Mouse (Mus musculus): ENCODE results near the gene Ppp2r2d. TPM values are rescaled to one million over a fixed set of nuclear protein-coding genes. Genes with fewer than 3 reads are reported as not detected.

Ppp2r2d gene
- total and polyA plus RNA-seq, 2 experiments from 2014 or later = 70.8 to 99.5 TPM

- no peak overlapping the region for H3K4me2 ChIP-seq (ENCODE audit: low read depth, low read length)
- no peak for ATAC-seq
- no peak for DNase-seq (ENCODE audit: low spot score)
- no peaks in the 10 kb centered on the region for H3K27me3 ChIP-seq (ENCODE audit: insufficient read depth, low read length)
- H3K9me3 ChIP-seq (ENCODE audit: low read length) = no peaks in the 10 kb centered on the region
- H3K9ac ChIP-seq (replicated peaks; ENCODE audit: low read length) = no peak overlapping the region
- H3K36me3 ChIP-seq (ENCODE audit: insufficient read depth, low read length) = no peaks in the 10 kb centered on the region
- H3K27ac ChIP-seq = no peak overlapping the region
- H3K4me1 ChIP-seq (ENCODE audit: insufficient read depth, low read length) = peaks cover 6% of the 10 kb centered on the region; the same call in 1 of the 2 replicates
- no peak for TF ChIP-seq CTCF (IDR thresholded peaks at IDR 0.05; ENCODE audit: low read depth)
- no peak overlapping the region for H3K4me3 ChIP-seq (ENCODE audit: low read length)
- 81% methylated on average over 3 of the region's 3 CpGs for WGBS
Observed at GRCm38 (mm10) chr7:138913616-138914015, 67.7 kb downstream of the Ppp2r2d start.

GRCm38 (mm10) chr7:138919156-138919944, 73.5 kb downstream of the Ppp2r2d start:
- WGBS = 5% methylated on average over 26 of the region's 26 CpGs
- peak; percentile 47 for TF ChIP-seq CTCF (IDR thresholded peaks at IDR 0.05; ENCODE audit: low read depth)
- Histone ChIP-seq H3K4me3 (ENCODE audit: low read length) (peak overlapping the region; percentile 28), H3K27ac (peak overlapping the region; percentile 49; the same call in 1 of the 2 replicates), H3K27me3 (ENCODE audit: insufficient read depth, low read length) (no peaks in the 10 kb centered on the region), H3K9me3 (ENCODE audit: low read length) (no peaks in the 10 kb centered on the region), H3K36me3 (ENCODE audit: insufficient read depth, low read length) (no peaks in the 10 kb centered on the region), H3K9ac (replicated peaks; ENCODE audit: low read length) (0 out of 2 replicates have a peak overlapping the region, but pooled peaks have one; percentile 25), H3K4me2 (ENCODE audit: low read depth, low read length) (peak overlapping the region; percentile 66), H3K4me1 (ENCODE audit: insufficient read depth, low read length) (no peaks in the 10 kb centered on the region; the same call in 1 of the 2 replicates)
- peak; percentile 58 for ATAC-seq
- peak; percentile 48 for DNase-seq (ENCODE audit: low spot score)

- WGBS = 93% methylated on average over 8 of the region's 8 CpGs
- Histone ChIP-seq H3K4me3 (ENCODE audit: low read length) (no peak overlapping the region), H3K27me3 (ENCODE audit: insufficient read depth, low read length) (no peaks in the 10 kb centered on the region), H3K9me3 (ENCODE audit: low read length) (no peaks in the 10 kb centered on the region), H3K27ac (no peak overlapping the region), H3K4me2 (ENCODE audit: low read depth, low read length) (no peak overlapping the region), H3K4me1 (ENCODE audit: insufficient read depth, low read length) (no peaks in the 10 kb centered on the region; the same call in 1 of the 2 replicates), H3K9ac (replicated peaks; ENCODE audit: low read length) (no peak overlapping the region), H3K36me3 (ENCODE audit: insufficient read depth, low read length) (no peaks in the 10 kb centered on the region)
- ATAC-seq (no peak), DNase-seq (ENCODE audit: low spot score) (no peak)
- no peak for TF ChIP-seq CTCF (IDR thresholded peaks at IDR 0.05; ENCODE audit: low read depth)
Observed at GRCm38 (mm10) chr7:138921611-138922010, 75.7 kb downstream of the Ppp2r2d start.

DNA sequence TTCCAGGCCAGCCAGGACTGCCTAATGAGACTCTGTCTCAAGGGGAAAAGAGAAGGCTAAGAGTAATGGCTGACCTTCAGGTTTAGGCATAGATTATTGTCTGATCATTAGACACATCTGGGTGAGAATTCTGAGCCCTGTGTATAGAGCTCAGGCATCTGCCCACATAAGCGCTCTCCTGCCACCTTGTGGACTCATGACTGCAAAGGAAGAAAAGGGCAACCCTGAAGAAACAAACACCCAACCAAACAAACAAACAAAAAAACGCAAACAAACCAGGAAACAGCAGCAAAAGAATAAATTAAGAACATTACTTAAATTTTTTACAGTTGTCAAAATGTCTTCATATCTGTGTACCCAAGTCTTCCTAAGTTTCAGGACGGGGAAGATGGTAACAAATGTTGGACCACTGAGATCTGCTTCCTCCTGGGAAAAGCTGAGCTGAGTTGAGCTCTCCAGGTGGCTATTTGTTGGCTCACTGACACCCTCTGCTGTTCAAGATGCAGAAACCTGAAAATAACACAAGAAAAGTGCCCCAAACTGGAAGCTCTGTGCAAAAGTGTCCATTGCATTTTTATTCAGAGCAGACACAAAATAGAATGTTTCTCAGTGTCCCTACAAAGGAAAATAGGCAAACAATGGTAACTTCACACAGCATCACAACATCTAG, 78.0 kb downstream of the Ppp2r2d start:
- H3K9ac ChIP-seq (replicated peaks; ENCODE audit: low read length) = no peak overlapping the region
- no peak overlapping the region for H3K4me2 ChIP-seq (ENCODE audit: low read depth, low read length)
- no peaks in the 10 kb centered on the region for H3K9me3 ChIP-seq (ENCODE audit: low read length)
- H3K27ac ChIP-seq = no peak overlapping the region
- no peaks in the 10 kb centered on the region for H3K36me3 ChIP-seq (ENCODE audit: insufficient read depth, low read length)
- ATAC-seq (no peak), DNase-seq (ENCODE audit: low spot score) (peak; percentile 44)
- whole genome bisulfite sequencing = 9% methylated on average over 3 of the region's 3 CpGs
- H3K4me3 ChIP-seq (ENCODE audit: low read length) = no peak overlapping the region
- no peaks in the 10 kb centered on the region for H3K27me3 ChIP-seq (ENCODE audit: insufficient read depth, low read length)
- TF ChIP-seq CTCF (IDR thresholded peaks at IDR 0.05; ENCODE audit: low read depth) = peak; percentile 45
- no peaks in the 10 kb centered on the region; the same call in 1 of the 2 replicates for H3K4me1 ChIP-seq (ENCODE audit: insufficient read depth, low read length)

GRCm38 (mm10) chr7:138928456-138928855, 82.6 kb downstream of the Ppp2r2d start:
- Histone ChIP-seq H3K4me2 (ENCODE audit: low read depth, low read length) (no peak overlapping the region), H3K9me3 (ENCODE audit: low read length) (no peaks in the 10 kb centered on the region), H3K27me3 (ENCODE audit: insufficient read depth, low read length) (no peaks in the 10 kb centered on the region), H3K4me1 (ENCODE audit: insufficient read depth, low read length) (no peaks in the 10 kb centered on the region), H3K36me3 (ENCODE audit: insufficient read depth, low read length) (no peaks in the 10 kb centered on the region), H3K4me3 (ENCODE audit: low read length) (no peak overlapping the region), H3K9ac (replicated peaks; ENCODE audit: low read length) (no peak overlapping the region), H3K27ac (no peak overlapping the region)
- TF ChIP-seq CTCF (IDR thresholded peaks at IDR 0.05; ENCODE audit: low read depth) = no peak
- DNase-seq (ENCODE audit: low spot score) = no peak
- 88% methylated on average over 4 of the region's 4 CpGs for WGBS
- no peak for ATAC-seq

Other genes starting within 250 kb of the Ppp2r2d start
- 40.8 and 46.1 TPM in 2 replicates for gene Mapk1ip1, start 194 bp downstream of the Ppp2r2d start, total RNA-seq (2014; rRNA removed)
- gene Mapk1ip1, start 194 bp downstream of the Ppp2r2d start, polyA plus RNA-seq (2015; fragmentation: Nextera tagmentation; extraction: Ambion mirVana) = 30.6 and 32.4 TPM in 2 replicates
- gene Bnip3, start 63.4 kb downstream of the Ppp2r2d start, total RNA-seq (2014; rRNA removed) = 115 and 170 TPM in 2 replicates
- gene Bnip3, start 63.4 kb downstream of the Ppp2r2d start, polyA plus RNA-seq (2015; fragmentation: Nextera tagmentation; extraction: Ambion mirVana) = 162 and 163 TPM in 2 replicates
- 12.4 and 13.6 TPM in 2 replicates for gene Jakmip3, start 94.7 kb downstream of the Ppp2r2d start, total RNA-seq (2014; rRNA removed)
- 7.6 and 8.2 TPM in 2 replicates for gene Jakmip3, start 94.7 kb downstream of the Ppp2r2d start, polyA plus RNA-seq (2015; fragmentation: Nextera tagmentation; extraction: Ambion mirVana)
- 170 and 187 TPM in 2 replicates for gene Dpysl4, start 239.9 kb downstream of the Ppp2r2d start, total RNA-seq (2014; rRNA removed)
- gene Dpysl4, start 239.9 kb downstream of the Ppp2r2d start, polyA plus RNA-seq (2015; fragmentation: Nextera tagmentation; extraction: Ambion mirVana) = 157 and 161 TPM in 2 replicates